Mouse (Mus musculus): Measurements from ENCODE around the gene Hoxb1. TPM values are rescaled to one million over a fixed set of nuclear protein-coding genes. Genes with fewer than 3 reads are reported as not detected.
A peak's percentile ranks its signal among the peaks of the same experiment; 100 is the strongest.

The Hoxb1 gene
- 0.07 TPM in 1 of 2 replicates, not detected in the other for polyA plus RNA-seq (2015; fragmentation: Nextera tagmentation; extraction: Ambion mirVana)

GRCm38 (mm10) chr11:96365441-96366091 is at the start of gene Hoxb1:
TSS of gene Hoxb1 (plus strand) at chr11:96365752.
- H3K4me2 ChIP-seq (ENCODE audit: low read depth, low read length): peak within 1 kb of the TSS; percentile 15
- no peaks in the 10 kb centered on the region for H3K36me3 ChIP-seq (ENCODE audit: control insufficient read depth, insufficient read depth)
- no peak within 1 kb of the TSS for H3K27ac ChIP-seq (ENCODE audit: low read length)
- H3K4me3 ChIP-seq (ENCODE audit: low read length): peak within 1 kb of the TSS; percentile 29
- peaks cover 83% of the 10 kb centered on the region for H3K27me3 ChIP-seq (ENCODE audit: control insufficient read depth, insufficient read depth, low read length)
- H3K4me1 ChIP-seq (ENCODE audit: control insufficient read depth, insufficient read depth, low read length): no peaks in the 10 kb centered on the region
- 5% methylated on average over 26 of the region's 26 CpGs for WGBS
- no peak within 1 kb of the TSS for H3K9ac ChIP-seq (ENCODE audit: low read length)
- no peak for ATAC-seq (replicated peaks; ENCODE audit: extremely low read depth, insufficient read depth, low FRiP score)
- H3K9me3 ChIP-seq (replicated peaks; ENCODE audit: control insufficient read depth, low read length): no peaks in the 10 kb centered on the region

GRCm38 (mm10) chr11:96316696-96317607 is 48.6 kb upstream of the Hoxb1 start:
- H3K4me3 ChIP-seq (ENCODE audit: low read length): no peak overlapping the region
- ATAC-seq (replicated peaks; ENCODE audit: extremely low read depth, insufficient read depth, low FRiP score): no peak
- WGBS: 15% methylated on average over 18 of the region's 18 CpGs
- no peak overlapping the region for H3K27ac ChIP-seq (ENCODE audit: low read length)
- H3K9me3 ChIP-seq (replicated peaks; ENCODE audit: control insufficient read depth, low read length): no peaks in the 10 kb centered on the region
- H3K27me3 ChIP-seq (ENCODE audit: control insufficient read depth, insufficient read depth, low read length): peaks cover 93% of the 10 kb centered on the region
- no peak overlapping the region for H3K4me2 ChIP-seq (ENCODE audit: low read depth, low read length)
- no peaks in the 10 kb centered on the region for H3K4me1 ChIP-seq (ENCODE audit: control insufficient read depth, insufficient read depth, low read length)
- no peak overlapping the region for H3K9ac ChIP-seq (ENCODE audit: low read length)
- no peaks in the 10 kb centered on the region for H3K36me3 ChIP-seq (ENCODE audit: control insufficient read depth, insufficient read depth)

GRCm38 (mm10) chr11:96317608-96318367 is 47.8 kb upstream of the Hoxb1 start, which contains the start of gene Hoxb4:
TSS of gene Hoxb4 (plus strand) at chr11:96318267.
- Histone ChIP-seq H3K27ac (ENCODE audit: low read length) (peak within 1 kb of the TSS; percentile 41), H3K4me1 (ENCODE audit: control insufficient read depth, insufficient read depth, low read length) (no peaks in the 10 kb centered on the region)
- 0 out of 2 replicates have a peak, but pooled peaks have one; percentile 14 for ATAC-seq (replicated peaks; ENCODE audit: extremely low read depth, insufficient read depth, low FRiP score)

GRCm38 (mm10) chr11:96318368-96319070 is 47.0 kb upstream of the Hoxb1 start:
- peak; percentile 60; the same call in 1 of the 2 replicates for ATAC-seq (replicated peaks; ENCODE audit: extremely low read depth, insufficient read depth, low FRiP score)
- WGBS: under 1% methylated on average over 44 of the region's 45 CpGs

More at GRCm38 (mm10) chr11:96317608-96318367, 47.8 kb upstream of the Hoxb1 start, which contains the start of gene Hoxb4:
- Histone ChIP-seq H3K9ac (ENCODE audit: low read length) (peak within 1 kb of the TSS; percentile 65), H3K4me3 (ENCODE audit: low read length) (peak within 1 kb of the TSS; percentile 50), H3K27me3 (ENCODE audit: control insufficient read depth, insufficient read depth, low read length) (peaks cover 93% of the 10 kb centered on the region), H3K36me3 (ENCODE audit: control insufficient read depth, insufficient read depth) (no peaks in the 10 kb centered on the region), H3K4me2 (ENCODE audit: low read depth, low read length) (peak within 1 kb of the TSS; percentile 54), H3K9me3 (replicated peaks; ENCODE audit: control insufficient read depth, low read length) (no peaks in the 10 kb centered on the region)
- 7% methylated on average over 28 of the region's 28 CpGs for WGBS

GRCm38 (mm10) chr11:96319071-96319902 is 46.3 kb upstream of the Hoxb1 start:
- Histone ChIP-seq H3K4me2 (ENCODE audit: low read depth, low read length) (peak overlapping the region; percentile 54), H3K9me3 (replicated peaks; ENCODE audit: control insufficient read depth, low read length) (no peaks in the 10 kb centered on the region), H3K27me3 (ENCODE audit: control insufficient read depth, insufficient read depth, low read length) (peaks cover 93% of the 10 kb centered on the region), H3K4me1 (ENCODE audit: control insufficient read depth, insufficient read depth, low read length) (no peaks in the 10 kb centered on the region), H3K27ac (ENCODE audit: low read length) (peak overlapping the region; percentile 49), H3K9ac (ENCODE audit: low read length) (peak overlapping the region; percentile 65), H3K36me3 (ENCODE audit: control insufficient read depth, insufficient read depth) (no peaks in the 10 kb centered on the region), H3K4me3 (ENCODE audit: low read length) (peak overlapping the region; percentile 50)
- ATAC-seq (replicated peaks; ENCODE audit: extremely low read depth, insufficient read depth, low FRiP score): no peak
- under 1% methylated on average over 31 of the region's 34 CpGs for WGBS

More at GRCm38 (mm10) chr11:96318368-96319070, 47.0 kb upstream of the Hoxb1 start:
- Histone ChIP-seq H3K27ac (ENCODE audit: low read length) (peak overlapping the region; percentile 41), H3K36me3 (ENCODE audit: control insufficient read depth, insufficient read depth) (no peaks in the 10 kb centered on the region), H3K4me3 (ENCODE audit: low read length) (peak overlapping the region; percentile 50), H3K27me3 (ENCODE audit: control insufficient read depth, insufficient read depth, low read length) (peaks cover 93% of the 10 kb centered on the region), H3K4me2 (ENCODE audit: low read depth, low read length) (peak overlapping the region; percentile 54), H3K9me3 (replicated peaks; ENCODE audit: control insufficient read depth, low read length) (no peaks in the 10 kb centered on the region), H3K4me1 (ENCODE audit: control insufficient read depth, insufficient read depth, low read length) (no peaks in the 10 kb centered on the region), H3K9ac (ENCODE audit: low read length) (peak overlapping the region; percentile 65)

GRCm38 (mm10) chr11:96319910-96320309 is 45.6 kb upstream of the Hoxb1 start:
- H3K27me3 ChIP-seq (ENCODE audit: control insufficient read depth, insufficient read depth, low read length): peaks cover 94% of the 10 kb centered on the region
- H3K4me1 ChIP-seq (ENCODE audit: control insufficient read depth, insufficient read depth, low read length): no peaks in the 10 kb centered on the region
- no peaks in the 10 kb centered on the region for H3K9me3 ChIP-seq (replicated peaks; ENCODE audit: control insufficient read depth, low read length)
- no peaks in the 10 kb centered on the region for H3K36me3 ChIP-seq (ENCODE audit: control insufficient read depth, insufficient read depth)
- peak overlapping the region; percentile 49; the same call in 1 of the 2 replicates for H3K27ac ChIP-seq (ENCODE audit: low read length)
- H3K4me3 ChIP-seq (ENCODE audit: low read length): peak overlapping the region; percentile 50
- peak overlapping the region; percentile 27 for H3K9ac ChIP-seq (ENCODE audit: low read length)
- H3K4me2 ChIP-seq (ENCODE audit: low read depth, low read length): peak overlapping the region; percentile 54
- no peak for ATAC-seq (replicated peaks; ENCODE audit: extremely low read depth, insufficient read depth, low FRiP score)
- WGBS: 2% methylated on average over 29 of the region's 29 CpGs

GRCm38 (mm10) chr11:96320688-96321087 is 44.9 kb upstream of the Hoxb1 start:
- 22% methylated on average over 17 of the region's 17 CpGs for WGBS
- H3K36me3 ChIP-seq (ENCODE audit: control insufficient read depth, insufficient read depth): no peaks in the 10 kb centered on the region
- no peaks in the 10 kb centered on the region for H3K4me1 ChIP-seq (ENCODE audit: control insufficient read depth, insufficient read depth, low read length)
- peak overlapping the region; percentile 13; the same call in 1 of the 2 replicates for H3K4me2 ChIP-seq (ENCODE audit: low read depth, low read length)
- ATAC-seq (replicated peaks; ENCODE audit: extremely low read depth, insufficient read depth, low FRiP score): no peak
- H3K27ac ChIP-seq (ENCODE audit: low read length): no peak overlapping the region
- H3K4me3 ChIP-seq (ENCODE audit: low read length): peak overlapping the region; percentile 5; the same call in 1 of the 2 replicates
- peaks cover 94% of the 10 kb centered on the region for H3K27me3 ChIP-seq (ENCODE audit: control insufficient read depth, insufficient read depth, low read length)
- H3K9me3 ChIP-seq (replicated peaks; ENCODE audit: control insufficient read depth, low read length): no peaks in the 10 kb centered on the region
- H3K9ac ChIP-seq (ENCODE audit: low read length): no peak overlapping the region

All from heart, embryonic 16.5 days (tissue).